Mouse (Mus musculus) neutrophil, adult 5-6 weeks (primary cell): ENCODE measurements around the gene Cfap298. TPM values are rescaled to one million over a fixed set of nuclear protein-coding genes. Genes with fewer than 3 reads are reported as not detected.

Experiments used
- ATAC-seq: fragments of 151-379, 151-347 bp; 2 replicates; pipeline ENCODE4 v1.8.0; 2017; ENCODE audit warnings: mild to moderate bottlenecking, moderate TSS enrichment; ENCODE audit not compliant: insufficient number of reproducible peaks, poor library complexity, low FRiP score, severe bottlenecking; ENCODE audit errors: extremely low read depth
- total RNA-seq: library from RNA; stranded (forward); fragments of 200-1000 nt; gene quantifications from 2 replicates; pipeline ENCODE4 v1.2.3, GENCODE M21; 2017

Gene Cfap298
- total RNA-seq, 1 experiment from 2014 or later, result 22.8 TPM

GRCm38 (mm10) chr16:90921471-90922159 lies 13.3 kb downstream of the Cfap298 start:
- ATAC-seq, result no peak

GRCm38 (mm10) chr16:90917156-90917555 lies 17.8 kb downstream of the Cfap298 start:
- ATAC-seq, result no peak

GRCm38 (mm10) chr16:90916040-90916481 lies 18.9 kb downstream of the Cfap298 start:
- ATAC-seq, result no peak

- no peak for ATAC-seq
Observed at GRCm38 (mm10) chr16:90911766-90912165, 23.1 kb downstream of the Cfap298 start.

- no peak for ATAC-seq
Observed at GRCm38 (mm10) chr16:90910855-90911533, 23.9 kb downstream of the Cfap298 start.

- no peak for ATAC-seq
Observed at GRCm38 (mm10) chr16:90907250-90907649, 27.7 kb downstream of the Cfap298 start.

GRCm38 (mm10) chr16:90903300-90903699 lies 31.6 kb downstream of the Cfap298 start:
- no peak for ATAC-seq

- ATAC-seq, result no peak
Observed at GRCm38 (mm10) chr16:90901364-90901763, 33.5 kb downstream of the Cfap298 start.

- ATAC-seq, result no peak
Observed at GRCm38 (mm10) chr16:90899498-90899897, 35.4 kb downstream of the Cfap298 start.

- no peak for ATAC-seq
Observed at GRCm38 (mm10) chr16:90897651-90898050, 37.3 kb downstream of the Cfap298 start.

- ATAC-seq, result no peak
Observed at GRCm38 (mm10) chr16:90893792-90894191, 41.1 kb downstream of the Cfap298 start.

- ATAC-seq, result no peak
Observed at GRCm38 (mm10) chr16:90893019-90893418, 41.9 kb downstream of the Cfap298 start.

- no peak for ATAC-seq
Observed at GRCm38 (mm10) chr16:90892081-90892480, 42.8 kb downstream of the Cfap298 start.

- ATAC-seq, result no peak
Observed at GRCm38 (mm10) chr16:90891601-90892000, 43.3 kb downstream of the Cfap298 start.

GRCm38 (mm10) chr16:90890683-90891082 lies 44.2 kb downstream of the Cfap298 start:
- no peak for ATAC-seq

- ATAC-seq, result no peak
Observed at GRCm38 (mm10) chr16:90885781-90886565, 48.9 kb downstream of the Cfap298 start.

- ATAC-seq, result no peak
Observed at GRCm38 (mm10) chr16:90885351-90885750, 49.6 kb downstream of the Cfap298 start.

- no peak for ATAC-seq
Observed at GRCm38 (mm10) chr16:90882501-90882977, 52.4 kb downstream of the Cfap298 start.

GRCm38 (mm10) chr16:90878135-90878860 lies 56.6 kb downstream of the Cfap298 start:
- ATAC-seq, result no peak
